Mouse (Mus musculus) retina, postnatal 1 day (tissue): ENCODE results near the gene Srl.

Experiments used
- DNase-seq: peaks from one replicate; pipeline ENCODE4 v3.0.0-alpha.2; 2012

The Srl gene

DNA sequence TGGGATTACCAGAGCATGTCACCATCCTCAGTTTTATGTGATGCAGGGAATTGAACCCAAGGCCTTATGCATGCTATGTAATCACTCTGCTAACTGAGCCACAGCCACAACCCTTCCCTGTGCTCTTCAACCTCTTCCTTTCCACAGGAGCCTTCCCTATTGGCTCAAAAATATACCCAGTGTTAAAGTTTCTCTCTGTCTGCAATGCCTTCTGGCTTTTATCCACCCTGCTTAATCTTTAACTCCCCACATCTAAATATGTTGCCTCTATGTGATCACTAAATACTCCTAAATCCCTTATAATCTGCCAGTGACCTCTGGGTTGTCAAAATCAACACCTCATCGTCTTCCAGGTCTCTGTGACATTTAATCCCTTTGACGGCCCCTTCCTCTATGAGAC lies 23.7 kb downstream of the Srl start:
- DNase-seq: no peak

GRCm38 (mm10) chr16:4514383-4514782 lies 27.2 kb downstream of the Srl start:
- DNase-seq: no peak

GRCm38 (mm10) chr16:4512661-4513438 lies 28.8 kb downstream of the Srl start:
- no peak for DNase-seq

DNA sequence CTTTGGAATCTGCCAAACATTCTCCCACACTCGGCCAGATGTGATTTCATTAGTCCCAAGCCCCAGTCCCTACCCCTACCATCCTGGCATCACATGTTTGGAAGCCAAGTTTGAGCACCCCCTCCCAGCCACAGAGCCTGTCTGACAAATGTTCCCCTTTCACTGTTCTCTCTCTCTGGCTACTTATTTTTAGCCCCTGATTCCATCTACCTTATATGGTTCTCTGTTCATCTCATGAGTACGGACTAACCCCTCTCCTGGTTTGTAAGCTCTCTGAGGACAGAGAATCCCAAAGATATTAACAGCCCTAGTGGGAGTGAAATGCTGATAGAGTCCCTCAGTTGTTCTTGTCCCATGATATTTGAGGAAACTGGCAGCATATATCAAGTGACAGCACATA lies 30.2 kb downstream of the Srl start:
- no peak for DNase-seq

DNA sequence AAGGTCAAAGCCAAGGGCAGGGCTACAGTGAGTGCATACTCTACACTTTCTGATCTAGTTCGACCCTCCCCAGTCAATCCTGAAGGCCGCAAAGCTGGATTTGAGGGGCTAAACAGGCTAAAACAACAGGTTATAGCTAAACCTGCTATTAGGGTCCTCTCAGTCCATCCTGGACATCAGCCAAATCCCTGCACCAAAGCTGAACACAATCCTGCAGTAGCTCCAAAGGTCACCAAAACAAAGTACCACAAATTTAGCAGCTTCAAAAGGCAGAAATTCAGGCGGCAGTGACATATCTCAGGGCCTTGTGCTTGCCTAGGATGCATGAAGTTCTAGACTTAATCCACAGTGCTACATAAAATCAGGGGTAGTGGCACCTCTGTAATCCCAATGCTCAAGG lies 35.4 kb downstream of the Srl start:
- no peak for DNase-seq

GRCm38 (mm10) chr16:4503495-4503894 lies 38.1 kb downstream of the Srl start:
- no peak for DNase-seq

DNA sequence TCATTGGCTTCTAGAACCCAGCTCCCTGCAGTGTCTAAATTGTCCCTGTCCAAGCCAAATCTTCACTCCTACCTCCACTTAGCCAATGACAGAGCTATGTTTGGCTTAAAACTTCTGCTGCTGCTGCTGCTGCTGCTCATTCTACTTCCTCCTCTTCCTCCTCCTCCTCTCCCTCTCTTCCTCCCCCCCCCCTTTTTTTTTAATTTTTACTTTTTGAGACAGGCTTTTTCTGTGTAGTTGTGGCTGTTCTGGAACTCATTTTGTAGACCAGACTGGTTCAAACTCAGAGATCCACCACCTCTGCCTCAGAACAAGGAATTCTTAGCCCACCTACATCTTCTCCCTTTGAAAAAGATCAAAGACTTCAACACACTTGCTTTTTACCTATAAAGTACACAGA lies 39.0 kb downstream of the Srl start:
- no peak for DNase-seq

GRCm38 (mm10) chr16:4501703-4502102 lies 39.9 kb downstream of the Srl start:
- no peak for DNase-seq

DNA sequence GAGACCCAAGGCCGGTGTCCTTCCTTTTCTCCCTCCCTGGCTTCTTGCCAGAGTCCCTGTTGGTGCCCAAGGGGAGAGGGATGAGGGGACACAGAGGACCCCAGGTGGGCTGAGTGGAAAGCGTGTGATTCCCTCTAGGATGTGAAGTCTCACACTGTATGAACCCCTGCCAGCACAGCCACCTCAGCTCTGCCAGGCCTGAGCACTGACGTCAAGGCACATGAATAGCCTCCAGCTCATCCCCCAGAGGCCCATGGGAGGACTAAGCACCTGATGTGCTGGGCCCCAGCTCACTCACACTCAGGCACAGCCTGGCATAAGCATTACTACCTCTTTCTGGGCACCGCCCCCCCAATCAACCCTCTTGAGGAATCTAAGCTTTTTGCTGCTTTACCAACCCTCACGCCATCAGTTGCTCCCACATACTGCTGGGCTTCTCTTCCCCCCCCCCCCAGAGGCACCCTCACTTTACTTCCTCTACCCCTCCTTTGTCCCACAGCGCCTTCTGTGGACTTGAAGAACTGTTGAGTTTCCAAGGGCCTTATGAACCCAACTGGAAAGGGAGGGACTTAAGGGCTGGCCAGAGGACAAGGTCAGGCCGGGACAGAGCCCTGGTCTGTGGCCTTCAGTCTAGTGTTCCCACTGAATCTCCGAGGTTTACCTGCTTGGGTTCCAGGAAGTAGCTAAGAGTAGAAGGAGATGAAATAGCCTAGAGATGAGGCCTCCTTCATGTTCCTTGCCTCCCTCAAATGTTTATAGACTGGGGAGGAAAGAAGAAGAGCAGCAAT lies 40.8 kb downstream of the Srl start:
- DNase-seq: no peak

DNA sequence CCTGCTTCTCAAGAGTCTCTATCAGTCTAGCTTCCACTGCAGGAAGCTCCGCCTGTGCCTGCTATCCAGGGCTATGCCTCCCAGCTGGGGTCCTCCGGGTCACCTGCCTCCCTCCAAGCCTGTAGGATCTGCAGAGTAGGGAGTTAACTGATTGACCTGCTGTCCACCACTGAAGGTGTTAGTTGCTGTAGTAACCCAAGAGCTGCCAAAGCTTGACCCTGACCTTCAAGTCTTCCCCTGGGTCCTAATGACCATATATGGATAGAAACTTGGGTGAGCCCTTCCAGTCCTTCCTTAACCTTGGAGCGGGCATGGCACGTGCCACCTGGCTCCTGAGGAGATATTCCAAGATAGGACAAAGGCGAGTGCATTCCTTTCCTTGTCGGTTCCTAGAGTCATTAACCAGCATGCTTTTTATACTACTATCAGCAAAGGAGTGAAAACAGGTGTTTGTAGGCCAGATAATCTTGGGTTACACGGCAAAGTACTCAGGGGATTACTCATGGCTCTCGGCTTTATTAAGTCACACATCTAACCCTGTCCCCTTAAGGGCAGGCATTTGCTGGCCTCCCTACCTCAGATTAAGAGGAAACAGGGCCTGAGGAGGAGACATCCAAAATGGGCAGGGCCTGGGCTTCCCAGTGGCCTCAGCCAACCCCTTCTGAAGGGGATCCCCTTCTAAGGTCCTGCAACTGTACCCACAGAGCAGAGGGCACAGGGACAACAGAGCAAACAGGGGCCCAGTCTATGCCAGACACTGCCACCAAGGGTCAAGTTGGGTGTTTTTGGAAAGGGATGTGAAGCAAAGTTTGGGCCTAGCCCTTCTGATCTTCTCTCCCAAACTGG lies 43.6 kb downstream of the Srl start:
- DNase-seq: peak; percentile 28

GRCm38 (mm10) chr16:4496470-4496869 lies 45.1 kb downstream of the Srl start:
- DNase-seq: no peak

DNA sequence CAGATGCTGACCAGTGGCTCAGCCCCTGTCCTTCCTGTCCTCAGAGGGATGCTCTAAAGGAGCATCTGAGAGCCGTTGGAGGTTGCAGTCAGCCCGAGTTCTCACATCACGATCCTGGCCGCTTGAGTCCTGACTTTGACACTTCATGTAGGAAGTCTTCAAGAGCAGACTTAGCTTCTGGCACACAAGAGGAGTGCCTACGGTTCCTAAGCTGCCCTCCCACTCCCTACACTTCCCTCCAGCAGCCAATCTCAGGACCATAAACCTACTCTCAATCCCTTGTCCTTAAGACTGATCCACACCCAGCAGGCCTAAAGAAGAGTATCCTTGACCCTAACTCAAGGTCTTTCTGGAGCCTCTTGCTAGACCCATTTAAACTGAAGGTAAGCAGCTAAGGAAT lies 45.8 kb downstream of the Srl start:
- DNase-seq: no peak

DNA sequence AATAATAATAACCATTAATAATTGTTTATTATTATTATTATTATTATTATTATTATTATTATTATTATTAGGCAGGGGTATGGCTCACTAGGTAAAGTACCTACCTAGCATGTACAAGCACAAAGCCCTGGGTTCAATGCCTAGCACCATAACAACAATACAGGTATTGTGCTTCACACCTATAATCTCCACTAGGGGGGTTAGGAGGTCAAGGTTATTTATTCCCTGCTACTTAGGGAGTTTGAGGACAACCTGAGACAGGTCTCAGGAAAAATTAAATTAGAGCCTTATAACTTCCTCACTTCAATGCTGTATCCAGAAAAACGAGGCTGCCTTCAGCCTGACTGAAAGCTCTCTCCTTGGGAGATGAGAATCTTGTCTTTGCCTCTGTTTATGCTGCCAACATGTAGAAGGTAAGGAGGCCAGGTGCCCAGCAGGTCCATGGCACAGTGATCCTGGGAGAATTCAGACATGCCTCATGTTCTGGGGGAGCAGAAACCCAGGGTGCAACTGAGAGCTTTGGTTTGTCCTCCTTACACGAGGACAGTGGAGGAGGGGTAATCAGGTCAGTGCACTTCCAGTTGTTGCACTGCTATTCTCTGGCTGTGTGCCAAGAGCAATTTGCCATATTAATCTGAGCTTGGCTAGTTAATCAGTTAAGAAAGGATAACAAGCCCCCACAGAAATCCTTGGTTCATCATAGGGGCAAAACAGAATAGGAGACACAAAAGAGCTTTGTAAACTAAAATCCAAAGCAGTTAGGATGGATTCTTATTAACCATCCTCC lies 48.6 kb downstream of the Srl start:
- peak; percentile 94 for DNase-seq

- DNase-seq: peak; percentile 93
Measured at GRCm38 (mm10) chr16:4489114-4489624, 52.4 kb downstream of the Srl start.

- no peak for DNase-seq
Measured at GRCm38 (mm10) chr16:4480616-4481265, 60.9 kb downstream of the Srl start.

GRCm38 (mm10) chr16:4477591-4478215 lies 63.9 kb downstream of the Srl start:
- DNase-seq: no peak

DNA sequence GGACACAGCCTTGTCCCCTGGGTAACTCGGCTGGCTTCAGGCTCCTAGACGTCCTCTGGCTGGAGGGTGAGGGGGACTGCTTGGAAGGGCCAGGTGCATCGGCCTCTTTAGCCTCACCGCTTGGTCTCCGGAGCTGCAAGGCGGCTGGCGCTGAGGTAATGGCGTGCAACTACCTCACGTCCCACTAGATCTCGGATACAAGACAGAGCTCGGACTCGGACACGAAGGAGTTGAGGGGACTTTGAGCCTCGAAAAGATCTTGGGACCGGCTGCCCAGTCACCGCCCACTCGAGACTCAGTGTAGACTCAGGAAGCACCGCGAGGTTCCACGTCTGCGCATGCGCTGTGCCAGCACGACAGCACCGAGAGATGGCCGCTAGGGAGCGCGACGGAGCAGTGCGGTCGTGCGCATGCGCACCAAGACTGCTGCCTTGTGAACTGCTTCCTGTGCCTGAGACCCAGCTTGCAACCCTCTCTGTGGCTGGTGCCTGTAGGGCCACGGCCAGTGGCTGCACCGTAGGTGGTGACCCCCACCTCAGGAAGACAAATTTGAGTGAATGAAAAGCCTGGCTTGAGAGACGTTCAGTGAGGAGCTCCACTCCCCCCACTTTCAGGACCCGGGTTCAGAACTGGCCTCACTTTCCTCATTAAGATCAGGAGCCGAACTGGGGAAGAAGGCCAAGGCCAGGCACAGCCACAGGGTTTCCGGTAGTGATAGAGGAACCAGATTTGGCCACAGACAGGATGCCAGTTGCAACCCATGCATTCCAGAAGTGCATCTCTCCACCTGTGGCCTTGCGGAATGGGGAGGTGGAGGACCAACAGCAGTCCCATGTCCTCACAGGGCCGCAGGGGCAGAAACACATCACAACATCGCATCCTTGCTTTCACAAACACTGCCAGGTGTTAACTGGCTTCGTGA lies 66.5 kb downstream of the Srl start:
- peak; percentile 95 for DNase-seq

GRCm38 (mm10) chr16:4474040-4474881 lies 67.4 kb downstream of the Srl start:
- DNase-seq: peak; percentile 6

DNA sequence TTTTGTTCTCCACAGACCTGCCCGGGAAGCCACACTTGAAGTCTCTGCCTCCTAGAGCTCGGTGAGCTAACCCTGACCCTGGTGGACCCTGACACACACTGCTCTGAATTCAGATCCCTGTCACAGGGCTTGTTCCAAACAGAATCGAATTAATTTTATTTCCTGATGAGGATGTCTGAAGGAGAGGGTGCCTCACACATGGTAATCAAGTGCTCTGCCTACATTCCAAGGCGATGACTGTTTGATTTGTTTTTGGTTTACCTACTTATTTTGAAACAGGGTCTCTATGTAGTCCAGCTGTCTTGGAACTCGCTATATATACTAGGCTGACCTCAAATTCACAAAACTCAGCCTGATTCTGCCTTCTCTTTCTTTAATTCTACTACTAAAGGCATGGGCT lies 68.4 kb downstream of the Srl start:
- no peak for DNase-seq
